Mouse (Mus musculus): Measurements from ENCODE around the gene Tigd2. TPM values are rescaled to one million over a fixed set of nuclear protein-coding genes. Genes with fewer than 3 reads are reported as not detected.

The Tigd2 gene
- total RNA-seq, 4 experiments from 2014 or later, result 17.3 to 24.4 (median 20.9) TPM

- DNase-seq, result no peak
Measured at GRCm38 (mm10) chr6:59255909-59256308, 47.2 kb downstream of the Tigd2 start.

Other genes starting within 250 kb of the Tigd2 start
- gene Fam13a, start 184.3 kb upstream of the Tigd2 start, total RNA-seq (2022), result 10 to 100 TPM; 13.0 to 48.9 (median 30.2) TPM
- gene Gprin3, start 217.4 kb downstream of the Tigd2 start, total RNA-seq (2022), result 1 to 10 TPM; 1.7 to 3.1 (median 1.9) TPM

All from adrenal gland, adult 8-10 months (tissue).